18 mouse cellular contexts compared by ENCODE assay signal in genomic region chr11:24726331-24726730, GRCm38 (mm10).
DNase-seq lines count a peak whose midpoint lies in the region; ATAC-seq lines count a peak whose summit lies in the region.
"Had no signal": no experiment of that assay in that cellular context is flagged by ENCODE, and none has a peak within 500 bp of the region (broad histone marks: within the 10 kb centered on the region; RNA-seq: fewer than 3 reads in every experiment).

No protein-coding gene starts in this region.

- intact Hi-C loops in left cerebral cortex, postnatal 4 days (cut with DNase I) = no loop called here

- DNase-seq in cerebellum, postnatal 25 days = peak; percentile 39 to 59
- DNase-seq in cerebellum, adult 18-20 months = no peak
- peak; percentile 29 for DNase-seq in left cerebral cortex, postnatal 4 days
- DNase-seq in left cerebral cortex, adult 8-10 months (ENCODE audit: low spot score in 2 of 2) = no peak
- DNase-seq: adrenal gland, adult 2 months; adrenal gland, postnatal 25 days; gastrocnemius, postnatal 36 days; heart, adult 18-20 months; heart, postnatal 14 days; kidney, adult 11 months; kidney, adult 9 months had no signal

- no peak overlapping the region for H3K9ac ChIP-seq in forebrain, embryonic 15.5 days (replicated peaks)
- no peak overlapping the region for H3K9ac ChIP-seq in forebrain, embryonic 13.5 days
- H3K9ac ChIP-seq: embryonic facial prominence, embryonic 12.5 days; hindbrain, embryonic 13.5 days had no signal

- no peaks in the 10 kb centered on the region for H3K9me3 ChIP-seq in forebrain, embryonic 15.5 days
- no peaks in the 10 kb centered on the region for H3K9me3 ChIP-seq in forebrain, embryonic 13.5 days (replicated peaks)
- H3K9me3 ChIP-seq: embryonic facial prominence, embryonic 12.5 days; heart, embryonic 10.5 days; hindbrain, embryonic 13.5 days had no signal

- ATAC-seq in forebrain, embryonic 15.5 days (replicated peaks) = no peak
- ATAC-seq in forebrain, embryonic 13.5 days = no peak
- no peak for ATAC-seq in megakaryocyte progenitor cell, adult 5-6 weeks (replicated peaks; ENCODE audit: poor library complexity)
- ATAC-seq: hindbrain, postnatal 0 days had no signal

- H3K4me3 ChIP-seq in forebrain, embryonic 15.5 days = no peak overlapping the region
- H3K4me3 ChIP-seq in forebrain, embryonic 13.5 days = no peak overlapping the region
- H3K4me3 ChIP-seq: embryonic facial prominence, embryonic 12.5 days; heart, embryonic 10.5 days; hindbrain, embryonic 13.5 days had no signal

- peaks cover 12% of the 10 kb centered on the region for H3K4me1 ChIP-seq in forebrain, embryonic 15.5 days
- H3K4me1 ChIP-seq in forebrain, embryonic 13.5 days = peaks cover 16% of the 10 kb centered on the region
- H3K4me1 ChIP-seq: embryonic facial prominence, embryonic 12.5 days; heart, embryonic 10.5 days; hindbrain, embryonic 13.5 days had no signal

- H3K4me2 ChIP-seq in forebrain, embryonic 15.5 days (replicated peaks) = no peak overlapping the region
- no peak overlapping the region for H3K4me2 ChIP-seq in forebrain, embryonic 13.5 days
- H3K4me2 ChIP-seq: embryonic facial prominence, embryonic 12.5 days; hindbrain, embryonic 13.5 days had no signal

- H3K27me3 ChIP-seq in forebrain, embryonic 15.5 days = no peaks in the 10 kb centered on the region
- no peaks in the 10 kb centered on the region for H3K27me3 ChIP-seq in forebrain, embryonic 13.5 days
- H3K27me3 ChIP-seq: embryonic facial prominence, embryonic 12.5 days; hindbrain, embryonic 13.5 days had no signal

- 34% methylated on average over 3 of the region's 3 CpGs for WGBS in forebrain, embryonic 15.5 days
- WGBS in forebrain, embryonic 13.5 days = 30% methylated on average over 3 of the region's 3 CpGs

- no peaks in the 10 kb centered on the region for H3K36me3 ChIP-seq in forebrain, embryonic 15.5 days
- no peaks in the 10 kb centered on the region for H3K36me3 ChIP-seq in forebrain, embryonic 13.5 days (ENCODE audit: poor library complexity, severe bottlenecking)
- H3K36me3 ChIP-seq: embryonic facial prominence, embryonic 12.5 days; heart, embryonic 10.5 days; hindbrain, embryonic 13.5 days had no signal

- peak overlapping the region; percentile 68 for H3K27ac ChIP-seq in forebrain, embryonic 15.5 days (replicated peaks)
- no peak overlapping the region for H3K27ac ChIP-seq in forebrain, embryonic 13.5 days
- H3K27ac ChIP-seq: embryonic facial prominence, embryonic 12.5 days; heart, embryonic 10.5 days; hindbrain, embryonic 13.5 days; hindbrain, postnatal 0 days had no signal

Comparison
In these comparisons a context has a peak if more than half of its experiments do, and no peak if none do; other contexts are left out.
1. DNase-seq: peak in cerebellum, postnatal 25 days (2 of 2) and left cerebral cortex, postnatal 4 days (single experiment); none in cerebellum, adult 18-20 months (0 of 2) and left cerebral cortex, adult 8-10 months (0 of 2).